Mouse (Mus musculus) hindbrain, embryonic 15.5 days (tissue): Measurements from ENCODE around the gene Ulk1. TPM values are rescaled to one million over a fixed set of nuclear protein-coding genes. Genes with fewer than 3 reads are reported as not detected.
A peak's percentile ranks its signal among the peaks of the same experiment; 100 is the strongest.
"Not testable (repeated sequence)": the region's sequence is repeated elsewhere in the genome, so short reads cannot be mapped to it uniquely, and the experiment has no call there.

Experiments used
- ATAC-seq: fragments of 200-750 bp; cut with Nextera tagmentation; 2 replicates; pipeline ENCODE4 v1.8.0; 2017; ENCODE audit warnings: low read depth, moderate number of reproducible peaks, moderate TSS enrichment; ENCODE audit not compliant: low FRiP score
- H3K27ac ChIP-seq: fragments of 300-500 bp; sonication (generic); replicated peaks from 2 replicates; pipeline ENCODE4 v1.5.1; 2015; ENCODE audit warnings: mild to moderate bottlenecking, inconsistent platforms
- H3K27me3 ChIP-seq: fragments of 300-500 bp; sonication (generic); 2 replicates; pipeline ENCODE4 v1.6.1; 2015; ENCODE audit warnings: control low read depth, inconsistent platforms
- H3K36me3 ChIP-seq: fragments of 300-500 bp; sonication (generic); 2 replicates; pipeline ENCODE4 v1.6.1; 2015; ENCODE audit warnings: control low read depth, inconsistent platforms
- H3K4me1 ChIP-seq: fragments of 300-500 bp; sonication (generic); replicated peaks from 2 replicates; pipeline ENCODE4 v1.6.1; 2015; ENCODE audit warnings: control low read depth, inconsistent platforms
- H3K4me2 ChIP-seq: fragments of 300-500 bp; sonication (generic); 2 replicates; pipeline ENCODE4 v1.6.1; 2015; ENCODE audit warnings: moderate library complexity, mild to moderate bottlenecking, inconsistent platforms
- H3K4me3 ChIP-seq: fragments of 300-500 bp; sonication (generic); 2 replicates; pipeline ENCODE4 v1.5.1; 2015; ENCODE audit warnings: mild to moderate bottlenecking, inconsistent platforms
- H3K9ac ChIP-seq: fragments of 300-500 bp; sonication (generic); 2 replicates; pipeline ENCODE4 v1.6.1; 2015; ENCODE audit warnings: inconsistent platforms
- H3K9me3 ChIP-seq: fragments of 300-500 bp; sonication (generic); 2 replicates; pipeline ENCODE4 v1.6.1; 2016; ENCODE audit warnings: control low read depth, inconsistent platforms
- WGBS: fragments of 180-500 bp; shearing (Covaris S2); methylation state at CpG from one replicate; pipeline ENCODE4 v1.1.7; 2015; 5-methylcytosine and 5-hydroxymethylcytosine counted together
- polyA plus RNA-seq: library from polyadenylated mRNA; unstranded; fragments of >200 nt; fragmentation: Nextera tagmentation; extraction: Ambion mirVana; gene quantifications from 2 replicates; pipeline ENCODE4 v1.2.1, GENCODE M21; 2015

Ulk1 gene
- polyA plus RNA-seq = 28.5 and 29.5 TPM in 2 replicates

GRCm38 (mm10) chr5:110809667-110810325, at the start of gene Ulk1:
Gene Ulk1 (minus strand): TSS chr5:110810097.
- Histone ChIP-seq H3K9ac (peak within 1 kb of the TSS; percentile 75), H3K36me3 (no peaks in the 10 kb centered on the region), H3K27ac (peak within 1 kb of the TSS; percentile 87), H3K4me3 (peak within 1 kb of the TSS; percentile 73), H3K27me3 (no peaks in the 10 kb centered on the region), H3K4me1 (peaks cover 37% of the 10 kb centered on the region), H3K4me2 (peak within 1 kb of the TSS; percentile 89), H3K9me3 (no peaks in the 10 kb centered on the region)
- WGBS = under 1% methylated on average over 68 of the region's 80 CpGs
- peak; percentile 96 for ATAC-seq

- Histone ChIP-seq H3K4me1 (peaks cover 7% of the 10 kb centered on the region), H3K27me3 (no peaks in the 10 kb centered on the region)
Measured at GRCm38 (mm10) chr5:110859013-110859650, 49.2 kb upstream of the Ulk1 start.

DNA sequence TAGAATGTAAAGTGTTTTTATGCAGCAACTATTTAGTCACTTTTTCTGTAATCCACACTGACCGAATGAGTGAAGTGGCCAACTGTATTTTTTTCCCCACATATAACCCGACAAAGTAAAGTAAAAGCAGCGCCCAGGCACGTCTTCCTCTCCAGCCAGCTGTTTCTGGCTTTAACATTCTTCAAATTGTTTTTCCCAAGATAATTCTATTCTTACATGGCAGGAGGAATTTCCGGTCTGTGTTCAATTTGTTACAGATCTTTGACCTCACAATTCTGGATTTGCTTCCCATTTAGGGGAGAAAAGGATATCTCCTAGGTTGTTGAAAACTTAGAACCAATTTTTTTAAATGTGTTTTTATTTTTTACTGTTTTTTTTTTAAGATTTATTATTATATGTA, 47.2 kb upstream of the Ulk1 start:
- Histone ChIP-seq H3K9ac (no peak overlapping the region), H3K27me3 (no peaks in the 10 kb centered on the region), H3K9me3 (no peaks in the 10 kb centered on the region), H3K36me3 (no peaks in the 10 kb centered on the region), H3K4me1 (peaks cover 7% of the 10 kb centered on the region), H3K27ac (no peak overlapping the region), H3K4me2 (no peak overlapping the region), H3K4me3 (no peak overlapping the region)
- 81% methylated on average over 5 of the region's 5 CpGs for WGBS
- no peak for ATAC-seq

More at GRCm38 (mm10) chr5:110859013-110859650, 49.2 kb upstream of the Ulk1 start:
- H3K9ac ChIP-seq = no peak overlapping the region
- no peaks in the 10 kb centered on the region for H3K9me3 ChIP-seq
- WGBS = 50% methylated on average over 13 of the region's 13 CpGs
- 0 out of 2 replicates have a peak overlapping the region, but pooled peaks have one; percentile 11 for H3K4me3 ChIP-seq
- peak overlapping the region; percentile 28; the same call in 1 of the 2 replicates for H3K4me2 ChIP-seq
- no peaks in the 10 kb centered on the region for H3K36me3 ChIP-seq
- peak overlapping the region; percentile 78 for H3K27ac ChIP-seq
- peak; percentile 78 for ATAC-seq

DNA sequence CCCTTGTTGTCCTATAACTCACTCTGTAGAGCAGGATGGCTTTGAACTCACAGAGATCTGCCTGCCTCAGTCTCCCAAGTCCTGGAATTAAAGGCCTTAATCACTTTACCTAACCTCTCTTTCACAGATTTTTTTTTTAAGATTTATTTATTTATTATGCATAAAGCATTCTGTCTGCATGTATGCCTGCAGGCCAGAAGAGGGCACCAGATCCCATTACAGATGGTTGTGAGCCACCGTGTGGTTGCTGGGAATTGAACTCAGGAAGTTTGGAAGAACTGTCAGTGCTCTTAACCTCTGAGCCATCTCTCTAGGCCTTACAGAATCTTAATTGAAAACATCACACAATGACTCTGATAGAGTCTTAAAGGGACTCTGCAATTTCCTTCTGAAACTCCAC, 43.1 kb upstream of the Ulk1 start:
- 83% methylated on average over 1 of the region's 1 CpGs for WGBS
- H3K4me1 ChIP-seq = no peaks in the 10 kb centered on the region; the same call in 1 of the 2 replicates
- no peaks in the 10 kb centered on the region for H3K36me3 ChIP-seq
- H3K27ac ChIP-seq = no peak overlapping the region
- H3K4me2 ChIP-seq = no peak overlapping the region
- H3K9ac ChIP-seq = no peak overlapping the region
- H3K27me3 ChIP-seq = no peaks in the 10 kb centered on the region
- ATAC-seq = no peak
- H3K4me3 ChIP-seq = no peak overlapping the region
- H3K9me3 ChIP-seq = no peaks in the 10 kb centered on the region

DNA sequence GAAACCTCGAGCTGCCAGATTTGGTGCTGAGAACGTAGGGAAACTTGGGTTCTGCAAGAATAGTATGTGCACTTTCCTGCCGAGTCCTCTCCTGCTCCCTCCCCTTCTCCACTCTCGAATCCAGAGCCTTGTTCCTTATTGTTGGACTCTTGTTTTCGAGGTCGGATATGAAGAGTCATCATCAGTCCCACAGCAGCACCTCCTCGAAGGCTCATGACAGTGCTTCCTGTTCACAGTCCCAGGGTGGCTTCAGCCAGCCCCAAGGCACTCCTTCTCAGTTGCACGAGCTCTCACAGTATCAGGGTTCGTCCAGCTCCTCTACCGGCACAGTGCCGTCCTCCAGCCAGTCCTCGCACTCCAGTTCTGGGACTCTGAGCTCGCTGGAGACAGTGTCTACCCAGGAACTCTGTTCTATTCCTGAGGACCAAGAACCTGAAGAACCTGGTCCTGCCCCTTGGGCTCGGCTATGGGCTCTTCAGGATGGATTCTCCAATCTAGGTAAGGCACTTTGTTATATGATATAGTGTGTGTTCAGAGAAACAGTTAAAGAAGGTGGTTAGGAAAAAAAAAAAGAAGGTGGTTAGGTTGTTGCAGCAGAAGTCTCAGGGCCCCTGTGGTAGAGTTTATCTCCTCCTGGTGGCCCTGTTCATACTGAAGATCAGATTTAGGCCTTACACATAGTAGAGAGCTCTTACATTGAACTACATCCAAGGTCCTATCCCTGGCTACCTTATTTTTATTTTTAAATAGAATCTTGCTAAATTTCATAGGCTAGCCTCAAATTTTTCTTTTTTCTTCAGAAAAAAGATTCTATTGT, 31.4 kb upstream of the Ulk1 start:
- Histone ChIP-seq H3K36me3 (no peaks in the 10 kb centered on the region), H3K27me3 (no peaks in the 10 kb centered on the region), H3K4me2 (no peak overlapping the region), H3K4me3 (no peak overlapping the region), H3K9me3 (no peaks in the 10 kb centered on the region), H3K9ac (no peak overlapping the region), H3K4me1 (peaks cover 13% of the 10 kb centered on the region), H3K27ac (no peak overlapping the region)
- 93% methylated on average over 14 of the region's 14 CpGs for WGBS
- no peak for ATAC-seq

DNA sequence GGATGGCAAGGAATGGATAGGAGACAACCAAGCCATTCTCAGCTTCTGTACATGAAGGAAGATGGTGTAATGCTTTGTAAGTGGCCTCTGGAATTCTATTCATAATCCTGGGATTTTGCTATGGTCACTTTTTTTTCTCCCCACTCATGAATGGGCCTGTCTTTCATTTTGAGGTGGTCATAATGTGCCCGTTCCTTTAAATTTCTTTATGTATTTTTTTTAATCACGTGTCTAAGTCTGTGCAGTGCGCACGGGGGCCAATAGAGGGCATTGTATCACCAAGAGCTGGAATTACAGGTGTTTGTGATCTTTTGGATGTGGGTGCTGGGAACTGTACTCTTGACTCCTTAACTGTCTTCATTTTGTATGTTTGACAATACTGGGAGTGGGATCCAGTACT, 30.6 kb upstream of the Ulk1 start:
- H3K9me3 ChIP-seq = no peaks in the 10 kb centered on the region
- no peaks in the 10 kb centered on the region for H3K27me3 ChIP-seq
- H3K4me1 ChIP-seq = peaks cover 13% of the 10 kb centered on the region
- H3K4me3 ChIP-seq = peak overlapping the region; percentile 88
- H3K4me2 ChIP-seq = peak overlapping the region; percentile 87
- WGBS = 7% methylated on average over 4 of the region's 4 CpGs
- no peak for ATAC-seq
- no peaks in the 10 kb centered on the region for H3K36me3 ChIP-seq
- peak overlapping the region; percentile 10; the same call in 1 of the 2 replicates for H3K27ac ChIP-seq
- H3K9ac ChIP-seq = peak overlapping the region; percentile 34; the same call in 1 of the 2 replicates

GRCm38 (mm10) chr5:110839678-110840365, 29.9 kb upstream of the Ulk1 start, which contains the start of the genes Hscb and Chek2:
Gene Hscb (minus strand): TSS chr5:110839777.
Gene Chek2 (plus strand): TSS chr5:110839979.
- H3K9ac ChIP-seq = peak within 1 kb of the TSS; percentile 65
- peak within 1 kb of the TSS; percentile 87 for H3K4me2 ChIP-seq
- H3K4me1 ChIP-seq = peaks cover 13% of the 10 kb centered on the region
- no peaks in the 10 kb centered on the region for H3K27me3 ChIP-seq
- no peaks in the 10 kb centered on the region for H3K9me3 ChIP-seq
- ATAC-seq = peak; percentile 99
- no peaks in the 10 kb centered on the region for H3K36me3 ChIP-seq
- H3K27ac ChIP-seq = peak within 1 kb of the TSS; percentile 78
- peak within 1 kb of the TSS; percentile 88 for H3K4me3 ChIP-seq
- WGBS = under 1% methylated on average over 41 of the region's 41 CpGs

DNA sequence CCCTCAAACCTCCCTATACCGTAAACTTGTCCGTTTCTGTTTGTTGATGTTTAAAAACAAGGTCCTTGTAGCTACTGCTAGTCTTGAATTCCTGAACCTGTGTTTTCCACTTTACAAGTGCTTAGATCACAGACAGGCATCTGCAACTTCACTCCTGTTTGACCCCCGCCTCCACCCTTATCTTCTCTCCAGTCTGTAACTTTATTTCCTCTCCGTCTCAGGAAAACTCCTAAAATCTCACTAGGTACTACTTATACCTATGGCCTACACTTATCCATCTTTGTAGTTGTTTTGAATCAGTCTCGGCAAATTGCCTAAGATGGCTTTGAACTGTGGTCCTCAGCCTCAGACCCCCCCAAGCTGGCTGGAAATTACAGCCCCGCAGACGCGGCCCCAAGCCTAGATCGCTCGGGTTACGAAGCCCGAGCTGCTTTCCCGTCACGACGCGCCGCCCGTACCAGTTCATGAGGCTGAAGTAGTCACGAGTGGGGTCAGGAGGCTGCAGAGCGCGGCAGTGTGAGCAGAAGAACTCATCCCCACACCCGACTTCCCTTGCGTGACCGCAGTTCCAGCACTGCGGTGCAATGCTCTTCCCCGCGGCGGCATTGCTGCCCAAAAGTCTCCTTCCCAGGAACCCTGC, 29.3 kb upstream of the Ulk1 start:
- WGBS = 7% methylated on average over 28 of the region's 28 CpGs
- H3K27me3 ChIP-seq = no peaks in the 10 kb centered on the region
- H3K27ac ChIP-seq = peak overlapping the region; percentile 78
- H3K4me3 ChIP-seq = peak overlapping the region; percentile 88
- H3K9ac ChIP-seq = peak overlapping the region; percentile 65
- peak; percentile 86 for ATAC-seq
- no peaks in the 10 kb centered on the region for H3K9me3 ChIP-seq
- peaks cover 13% of the 10 kb centered on the region for H3K4me1 ChIP-seq
- H3K36me3 ChIP-seq = no peaks in the 10 kb centered on the region
- H3K4me2 ChIP-seq = peak overlapping the region; percentile 84

- not testable (repeated sequence) for H3K27me3 ChIP-seq, H3K36me3 ChIP-seq, H3K27ac ChIP-seq, H3K9me3 ChIP-seq, H3K4me2 ChIP-seq, H3K4me3 ChIP-seq, H3K9ac ChIP-seq, ATAC-seq
- H3K4me1 ChIP-seq = peaks cover 13% of the 10 kb centered on the region
- WGBS = 90% methylated on average over 5 of the region's 5 CpGs
Measured at GRCm38 (mm10) chr5:110838016-110838415, 28.1 kb upstream of the Ulk1 start.

DNA sequence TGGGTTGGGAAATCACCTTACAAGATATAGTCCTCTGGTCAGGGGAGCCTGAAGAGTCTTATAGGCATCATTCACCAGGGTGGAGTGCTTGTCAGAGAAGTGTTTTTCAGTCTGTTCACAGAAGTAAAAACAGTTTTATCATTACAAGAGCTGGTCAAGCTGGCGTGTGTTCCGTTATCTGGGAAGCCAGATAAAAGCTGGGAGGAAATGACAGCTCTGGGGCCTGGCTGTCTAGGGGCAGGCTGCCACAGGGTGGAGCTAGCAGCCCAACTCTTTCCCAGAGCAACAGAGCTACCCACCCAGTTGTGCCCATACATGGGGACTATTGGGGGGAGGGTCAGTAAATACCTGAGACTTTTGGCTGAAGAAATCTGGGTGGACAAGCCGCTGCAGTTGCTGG, 26.1 kb upstream of the Ulk1 start:
- H3K9ac ChIP-seq = no peak overlapping the region
- no peak overlapping the region for H3K4me2 ChIP-seq
- no peaks in the 10 kb centered on the region for H3K27me3 ChIP-seq
- WGBS = 19% methylated on average over 3 of the region's 3 CpGs
- H3K27ac ChIP-seq = no peak overlapping the region
- ATAC-seq = no peak
- no peaks in the 10 kb centered on the region for H3K9me3 ChIP-seq
- peaks cover 13% of the 10 kb centered on the region for H3K4me1 ChIP-seq
- no peaks in the 10 kb centered on the region for H3K36me3 ChIP-seq
- H3K4me3 ChIP-seq = no peak overlapping the region
